In genomic region chr13:64364258-64364657, GRCm38 (mm10) we compare ENCODE assay signal across 9 mouse cellular contexts. TPM values are rescaled to one million over a fixed set of nuclear protein-coding genes. Genes with fewer than 3 reads are reported as not detected.
DNase-seq lines count a peak whose midpoint lies in the region; ATAC-seq and TF ChIP-seq lines count a peak whose summit lies in the region.
"Had no signal": no experiment of that assay in that cellular context is flagged by ENCODE, and none has a peak within 500 bp of the region (broad histone marks: within the 10 kb centered on the region; RNA-seq: fewer than 3 reads in every experiment).

No protein-coding gene starts in this region.

- TF ChIP-seq POLR2A in MEL (IDR thresholded peaks at IDR 0.05; ENCODE audit: control insufficient read depth in 1 of 2, insufficient read depth in 1 of 2, low read depth in 1 of 2, low read length in 2 of 2, poor library complexity in 1 of 2): no peak

- no peak for ATAC-seq in hindbrain, embryonic 16.5 days
- peak; percentile 85 for ATAC-seq in erythroblast, adult 5-6 weeks (replicated peaks; ENCODE audit: low FRiP score, poor library complexity, severe bottlenecking)
- ATAC-seq in megakaryocyte progenitor cell, adult 5-6 weeks (replicated peaks; ENCODE audit: poor library complexity): peak; percentile 95

- H3K4me2 ChIP-seq in hindbrain, embryonic 16.5 days (ENCODE audit: low read length): no peak overlapping the region
- H3K4me2 ChIP-seq: lung, embryonic 15.5 days had no signal

- TF ChIP-seq RAD21 in MEL (IDR thresholded peaks at IDR 0.05; ENCODE audit: low read depth, low read length): peak; percentile 22

- peaks cover 10% of the 10 kb centered on the region for H3K4me1 ChIP-seq in hindbrain, embryonic 10.5 days (replicated peaks)
- peaks cover 9% of the 10 kb centered on the region for H3K4me1 ChIP-seq in hindbrain, embryonic 16.5 days (ENCODE audit: control insufficient read depth, insufficient read depth, low read depth, low read length)
- H3K4me1 ChIP-seq in MEL (ENCODE audit: control insufficient read depth in 1 of 2, insufficient read depth in 2 of 2, low read length in 2 of 2): peaks cover 2 to 6% of the 10 kb centered on the region in 2 experiments; a peak in 3 of 4 replicates

- no peak overlapping the region for H3K27ac ChIP-seq in hindbrain, embryonic 10.5 days
- no peak overlapping the region for H3K27ac ChIP-seq in hindbrain, embryonic 16.5 days (ENCODE audit: low read depth, low read length)
- no peak overlapping the region for H3K27ac ChIP-seq in MEL (ENCODE audit: control insufficient read depth, low read depth, low read length)
- H3K27ac ChIP-seq: lung, embryonic 15.5 days had no signal

- H3K36me3 ChIP-seq in hindbrain, embryonic 10.5 days: peaks cover 67% of the 10 kb centered on the region
- peaks cover 25% of the 10 kb centered on the region for H3K36me3 ChIP-seq in hindbrain, embryonic 16.5 days (ENCODE audit: control insufficient read depth, insufficient read depth, low read length)
- peaks cover 2 to 10% of the 10 kb centered on the region in 2 experiments; a peak in 3 of 4 replicates for H3K36me3 ChIP-seq in MEL (ENCODE audit: control insufficient read depth in 1 of 2, insufficient read depth in 2 of 2, low read length in 2 of 2)

- H3K79me2 ChIP-seq in MEL (ENCODE audit: control insufficient read depth, insufficient read depth, low read length, poor library complexity): no peaks in the 10 kb centered on the region

- H3K9ac ChIP-seq in hindbrain, embryonic 16.5 days (ENCODE audit: low read depth, low read length): no peak overlapping the region
- no peak overlapping the region for H3K9ac ChIP-seq in MEL (ENCODE audit: control insufficient read depth, low read depth, low read length, poor library complexity, severe bottlenecking)
- H3K9ac ChIP-seq: lung, embryonic 15.5 days had no signal

- no peak for TF ChIP-seq EP300 in MEL (IDR thresholded peaks at IDR 0.05; ENCODE audit: low read depth in 1 of 2, low read length in 2 of 2)

- peak; percentile 14 for DNase-seq in hindbrain, embryonic 10.5 days (ENCODE audit: low spot score)
- peak; percentile 50 to 55 for DNase-seq in B cell, adult 2 months
- peak; percentile 82 for DNase-seq in MEL (ENCODE audit: low read depth, low spot score)
- no peak for DNase-seq in layer of hippocampus, postnatal 14 days (ENCODE audit: low spot score in 2 of 2)

- no peaks in the 10 kb centered on the region for H3K9me3 ChIP-seq in hindbrain, embryonic 10.5 days
- no peaks in the 10 kb centered on the region for H3K9me3 ChIP-seq in hindbrain, embryonic 16.5 days (ENCODE audit: control insufficient read depth, low read length)
- H3K9me3 ChIP-seq in MEL (replicated peaks; ENCODE audit: insufficient read depth, low read length): no peaks in the 10 kb centered on the region
- H3K9me3 ChIP-seq: lung, embryonic 15.5 days had no signal

- TF ChIP-seq CTCF in MEL (IDR thresholded peaks at IDR 0.05 in 2 of 3, conservative IDR thresholded peaks at IDR 0.05 in 1 of 3; ENCODE audit: control insufficient read depth in 1 of 3, insufficient read depth in 1 of 3, low read depth in 2 of 3, low read length in 3 of 3, poor library complexity in 1 of 3, severe bottlenecking in 1 of 3): peak; percentile 42 to 57 (median 57)

- no peak overlapping the region for H3K4me3 ChIP-seq in hindbrain, embryonic 10.5 days
- no peak overlapping the region for H3K4me3 ChIP-seq in hindbrain, embryonic 16.5 days (ENCODE audit: low read length)
- H3K4me3 ChIP-seq in MEL (ENCODE audit: control insufficient read depth in 1 of 2, insufficient read depth in 1 of 2, low read depth in 2 of 2, low read length in 2 of 2): no peak overlapping the region
- H3K4me3 ChIP-seq: erythroblast, embryonic 14.5 days; lung, embryonic 15.5 days had no signal

- H3K27me3 ChIP-seq in hindbrain, embryonic 10.5 days (ENCODE audit: insufficient read depth, poor library complexity, severe bottlenecking): no peaks in the 10 kb centered on the region
- no peaks in the 10 kb centered on the region for H3K27me3 ChIP-seq in hindbrain, embryonic 16.5 days (replicated peaks; ENCODE audit: control insufficient read depth, insufficient read depth, low read length)
- H3K27me3 ChIP-seq in MEL (ENCODE audit: control insufficient read depth in 1 of 2, insufficient read depth in 2 of 2, low read length in 2 of 2): no peaks in the 10 kb centered on the region
- H3K27me3 ChIP-seq: lung, embryonic 15.5 days had no signal

- WGBS in hindbrain, embryonic 10.5 days: 87% methylated on average over 2 of the region's 2 CpGs
- WGBS in hindbrain, embryonic 16.5 days: 83% methylated on average over 2 of the region's 2 CpGs

TF ChIP-seq in MEL, 35 proteins besides CTCF, POLR2A, EP300 and RAD21:
- TF ChIP-seq CHD2 (IDR thresholded peaks at IDR 0.05; ENCODE audit: low read length) (no peak), E2F4 (IDR thresholded peaks at IDR 0.05; ENCODE audit: borderline replicate concordance, low read depth, low read length) (no peak), GATA1 (IDR thresholded peaks at IDR 0.05; ENCODE audit: low read depth, low read length) (no peak), MYB (IDR thresholded peaks at IDR 0.05; ENCODE audit: low read depth, low read length) (no peak), ZC3H11A (IDR thresholded peaks at IDR 0.05; ENCODE audit: low read depth, low read length) (no peak), JUND (IDR thresholded peaks at IDR 0.05; ENCODE audit: low read depth, low read length) (no peak), ZNF384 (IDR thresholded peaks at IDR 0.05; ENCODE audit: low read depth, low read length) (peak; percentile 58), SMC3 (IDR thresholded peaks at IDR 0.05; ENCODE audit: low read depth, low read length) (0 out of 2 replicates have a peak, but pooled peaks have one; percentile 20), MAZ (IDR thresholded peaks at IDR 0.05; ENCODE audit: low read depth, low read length) (no peak), TAL1 (IDR thresholded peaks at IDR 0.05; ENCODE audit: low read length) (no peak), ELF1 (IDR thresholded peaks at IDR 0.05; ENCODE audit: low read depth, low read length) (no peak)

RNA-seq across cellular contexts. Expression of gene Ctsl, which starts 6.4 kb away (rescaled TPM):
- polyA plus RNA-seq in hindbrain, embryonic 10.5 days (2016; fragmentation: Nextera tagmentation; extraction: Ambion mirVana): 135 and 146 TPM in 2 replicates
- 185 and 197 TPM in 2 replicates for polyA plus RNA-seq in hindbrain, embryonic 16.5 days (2015; fragmentation: Nextera tagmentation; extraction: Ambion mirVana)
- total RNA-seq in MEL (2012; rRNA removed): 20.1 and 22.5 TPM in 2 replicates
- polyA plus RNA-seq in MEL (2012; ENCODE audit: insufficient read depth in 1 of 2, insufficient read length in 2 of 2, low read depth in 1 of 2, low replicate concordance in 2 of 2, missing spikeins in 1 of 2): 10 to 100 TPM in 1 of 2 experiments, not detected in 1; 39.2 TPM
- total RNA-seq in erythroblast, adult 5-6 weeks (2015; ENCODE audit: low replicate concordance): 12.5 and 19.9 TPM in 2 replicates
- total RNA-seq in erythroblast, adult 5-6 weeks (2017; ENCODE audit: low replicate concordance): 4.5 and 17.6 TPM in 2 replicates
- total RNA-seq in megakaryocyte progenitor cell, adult 5-6 weeks (2015): 30.9 and 31.8 TPM in 2 replicates
- total RNA-seq in megakaryocyte progenitor cell, adult 5-6 weeks (2017): 35.4 and 40.8 TPM in 2 replicates
- 100 to 1,000 TPM; 161 to 178 TPM for total RNA-seq in layer of hippocampus, postnatal 14 days (2021)

RNA-seq across cellular contexts. Expression of gene Aaed1, which starts 51.7 kb away (rescaled TPM):
- polyA plus RNA-seq in hindbrain, embryonic 10.5 days (2016; fragmentation: Nextera tagmentation; extraction: Ambion mirVana): 21.5 and 26.7 TPM in 2 replicates
- polyA plus RNA-seq in hindbrain, embryonic 16.5 days (2015; fragmentation: Nextera tagmentation; extraction: Ambion mirVana): 12.5 and 15.3 TPM in 2 replicates
- 4.2 and 4.4 TPM in 2 replicates for total RNA-seq in MEL (2012; rRNA removed)
- polyA plus RNA-seq in MEL (2012; ENCODE audit: insufficient read depth in 1 of 2, insufficient read length in 2 of 2, low read depth in 1 of 2, low replicate concordance in 2 of 2, missing spikeins in 1 of 2): 100 to 1,000 TPM in 1 of 2 experiments, 10 to 100 TPM in 1; 13.5 to 190 TPM
- total RNA-seq in erythroblast, adult 5-6 weeks (2015; ENCODE audit: low replicate concordance): 3.1 and 6.5 TPM in 2 replicates
- total RNA-seq in erythroblast, adult 5-6 weeks (2017; ENCODE audit: low replicate concordance): 11.8 and 13.0 TPM in 2 replicates
- 19.6 and 20.3 TPM in 2 replicates for total RNA-seq in megakaryocyte progenitor cell, adult 5-6 weeks (2015)
- total RNA-seq in megakaryocyte progenitor cell, adult 5-6 weeks (2017): 33.1 and 42.4 TPM in 2 replicates
- 10 to 100 TPM; 14.0 to 14.2 TPM for total RNA-seq in layer of hippocampus, postnatal 14 days (2021)

Comparison
In these comparisons a context has a peak if more than half of its experiments do, and no peak if none do; other contexts are left out.
1. DNase-seq: peak in hindbrain, embryonic 10.5 days (single experiment), B cell, adult 2 months (2 of 2) and MEL (single experiment); none in layer of hippocampus, postnatal 14 days (0 of 2).